Mouse (Mus musculus): ENCODE measurements around the gene Gpn1.

Gpn1 gene

GRCm38 (mm10) chr5:31560352-31560751 lies 65.8 kb downstream of the Gpn1 start:
- DNase-seq: no peak

GRCm38 (mm10) chr5:31562036-31562666 lies 67.6 kb downstream of the Gpn1 start:
- DNase-seq: no peak

Measured in cerebellum, adult 9-11 months (tissue).